Mouse (Mus musculus) lung, adult 18-20 months (tissue): Measurements from ENCODE around the gene Upp2.

ENCODE experiments used
- DNase-seq, 2 experiments: peaks; one replicate each; pipeline ENCODE4 v3.0.0; 2022; ENCODE audit warnings: mixed read lengths in 2 of 2

The Upp2 gene

DNA sequence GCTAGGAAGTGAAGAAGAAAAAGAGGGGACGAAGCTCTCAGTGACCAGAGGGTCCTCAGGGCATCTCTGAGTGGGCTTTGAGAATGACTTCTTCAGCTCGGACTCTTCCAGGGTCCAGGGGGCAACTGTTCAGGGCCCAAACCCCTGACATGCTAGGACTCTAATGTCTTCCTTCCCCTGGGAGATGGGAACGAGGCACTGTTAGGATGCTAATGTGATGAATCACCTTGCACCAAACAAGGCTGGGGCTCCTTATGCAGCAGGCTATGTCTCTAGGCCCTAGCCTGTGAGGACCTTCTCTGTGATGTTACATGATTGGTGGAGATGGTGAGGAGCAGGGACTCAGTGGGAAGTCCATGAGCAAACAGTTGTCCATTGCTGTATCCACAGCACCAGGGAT, 114.3 kb downstream of the Upp2 start:
- DNase-seq, result no peak

GRCm38 (mm10) chr2:58697501-58697900, 130.4 kb downstream of the Upp2 start:
- no peak for DNase-seq

- peak; percentile 74 to 79 for DNase-seq
Measured at GRCm38 (mm10) chr2:58699931-58700330, 132.8 kb downstream of the Upp2 start.

DNA sequence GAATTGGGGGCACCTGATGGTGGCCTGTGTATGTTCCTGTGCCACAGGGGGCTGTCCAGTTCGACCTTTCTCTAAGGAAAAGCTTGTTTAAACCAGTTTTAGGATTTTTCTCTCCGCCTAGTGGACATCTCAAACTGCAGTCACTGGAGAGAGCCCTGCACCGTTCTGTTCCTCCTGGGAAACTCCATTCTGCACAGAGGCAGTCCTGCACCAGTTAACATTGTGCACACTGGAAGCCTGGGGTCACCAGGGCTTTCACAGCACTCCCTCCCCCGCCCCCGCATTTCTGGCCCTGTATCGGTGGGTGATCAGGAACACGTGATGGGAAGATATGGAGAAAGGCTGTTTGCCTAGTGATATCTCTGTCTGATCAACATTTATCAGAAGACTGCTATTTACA, 133.3 kb downstream of the Upp2 start:
- no peak for DNase-seq

DNA sequence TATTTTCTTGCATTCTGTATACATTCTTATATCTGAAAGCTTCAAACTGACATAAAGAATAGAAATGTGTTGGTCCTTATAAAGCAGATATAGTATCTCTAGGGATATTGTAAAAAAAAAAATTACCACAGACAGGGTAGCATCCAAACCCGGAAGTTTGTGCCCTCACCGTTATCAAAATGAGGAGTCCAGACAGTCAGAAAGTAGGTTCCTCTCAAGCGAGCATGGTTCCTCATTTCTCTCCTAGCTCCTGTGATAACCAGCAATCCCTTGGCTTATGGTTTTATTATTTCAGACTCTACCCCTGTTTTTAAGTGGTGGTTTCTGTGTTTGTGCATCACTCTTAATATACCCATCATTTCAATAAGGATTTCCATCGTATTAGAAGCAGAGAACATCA, 134.5 kb downstream of the Upp2 start:
- DNase-seq, result no peak

DNA sequence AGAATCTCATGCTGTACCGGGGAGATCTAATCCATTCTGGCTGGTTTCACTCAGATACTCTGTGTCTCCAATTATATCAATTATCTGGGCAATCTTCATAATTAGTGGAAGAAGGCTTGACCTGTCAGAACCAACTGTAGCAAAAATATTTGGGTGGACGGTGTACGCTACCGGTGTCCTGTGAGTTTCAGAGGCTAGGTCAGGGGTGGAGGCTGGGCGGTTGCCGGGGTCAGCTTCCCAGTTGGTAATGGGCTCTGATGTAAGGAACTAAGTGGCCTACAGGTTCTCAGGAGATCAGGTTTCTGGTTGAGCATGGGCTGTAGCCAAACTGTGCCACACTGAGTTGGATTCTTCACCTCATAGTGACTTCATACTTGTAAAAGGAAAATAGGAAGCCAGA, 136.1 kb downstream of the Upp2 start:
- DNase-seq, result peak in 1 of 2 experiments; percentile 32

GRCm38 (mm10) chr2:58703646-58704045, 136.5 kb downstream of the Upp2 start:
- DNase-seq, result no peak

DNA sequence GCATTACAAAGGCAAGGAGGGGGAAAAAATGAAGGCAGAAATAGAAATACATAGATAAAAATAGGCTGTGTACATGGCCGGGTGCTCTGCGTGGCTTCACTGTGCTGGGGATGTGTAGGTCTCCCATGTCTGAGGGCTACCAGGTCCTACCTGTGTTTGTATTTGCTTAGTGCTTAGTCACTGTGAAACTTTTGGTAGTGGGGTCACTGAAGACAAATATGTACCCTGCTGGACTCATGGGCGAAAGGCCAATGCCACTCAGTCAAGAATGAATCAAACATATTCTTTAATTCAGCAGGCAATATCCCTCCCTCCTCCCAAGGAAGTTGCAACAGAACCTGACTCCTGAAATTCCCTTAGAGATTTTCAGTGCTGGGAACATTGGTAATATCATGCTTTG, 137.5 kb downstream of the Upp2 start:
- peak; percentile 34 to 64 for DNase-seq

- no peak for DNase-seq
Measured at GRCm38 (mm10) chr2:58707676-58708075, 140.6 kb downstream of the Upp2 start.

GRCm38 (mm10) chr2:58710234-58710633, 143.1 kb downstream of the Upp2 start:
- DNase-seq, result no peak

GRCm38 (mm10) chr2:58711049-58711448, 144.0 kb downstream of the Upp2 start:
- DNase-seq, result no peak

GRCm38 (mm10) chr2:58711491-58711890, 144.4 kb downstream of the Upp2 start:
- no peak for DNase-seq

DNA sequence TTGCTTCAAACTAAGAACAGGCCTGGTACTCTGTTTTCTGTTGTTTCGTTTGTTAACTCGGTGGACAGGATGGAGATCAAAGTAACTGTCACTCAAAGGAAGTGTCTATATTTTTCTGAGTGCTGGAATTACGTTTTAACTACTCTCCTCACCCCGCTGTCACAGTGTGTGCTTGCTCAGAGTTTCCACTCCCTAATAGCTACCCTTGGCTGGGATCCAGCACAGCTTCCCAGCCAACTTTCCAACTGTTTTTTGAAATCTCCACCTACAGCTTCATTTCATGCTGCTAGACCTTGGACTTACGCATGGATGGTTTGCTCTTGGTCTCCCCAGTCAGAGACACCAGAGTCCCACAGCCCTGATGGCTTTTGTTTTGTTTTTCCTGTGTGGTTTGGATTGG, 144.8 kb downstream of the Upp2 start:
- DNase-seq, result peak; percentile 66 to 69

DNA sequence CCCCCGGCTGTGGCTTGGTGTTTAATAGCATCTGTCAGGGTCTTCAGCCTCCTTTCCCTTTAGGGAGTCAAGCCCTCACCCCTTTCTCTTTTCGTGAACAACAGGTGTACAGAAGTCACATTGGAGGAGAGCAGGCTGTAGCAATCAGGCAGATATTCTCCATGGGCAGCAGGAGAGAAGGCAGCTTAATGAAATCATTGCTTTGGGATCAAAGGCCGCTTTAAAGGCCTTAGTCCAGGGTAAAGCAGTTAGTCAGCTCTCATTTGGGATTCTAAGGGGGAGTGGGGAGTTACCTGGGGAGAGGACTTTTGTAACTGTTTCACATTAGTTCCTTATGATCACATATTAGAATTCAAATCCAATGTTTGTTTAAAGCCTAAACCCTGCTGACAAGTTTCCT, 150.8 kb downstream of the Upp2 start:
- DNase-seq, result no peak

GRCm38 (mm10) chr2:58737192-58737820, 170.2 kb downstream of the Upp2 start:
- DNase-seq, result no peak

GRCm38 (mm10) chr2:58741213-58741612, 174.1 kb downstream of the Upp2 start:
- DNase-seq, result no peak

GRCm38 (mm10) chr2:58742026-58742425, 174.9 kb downstream of the Upp2 start:
- no peak for DNase-seq

DNA sequence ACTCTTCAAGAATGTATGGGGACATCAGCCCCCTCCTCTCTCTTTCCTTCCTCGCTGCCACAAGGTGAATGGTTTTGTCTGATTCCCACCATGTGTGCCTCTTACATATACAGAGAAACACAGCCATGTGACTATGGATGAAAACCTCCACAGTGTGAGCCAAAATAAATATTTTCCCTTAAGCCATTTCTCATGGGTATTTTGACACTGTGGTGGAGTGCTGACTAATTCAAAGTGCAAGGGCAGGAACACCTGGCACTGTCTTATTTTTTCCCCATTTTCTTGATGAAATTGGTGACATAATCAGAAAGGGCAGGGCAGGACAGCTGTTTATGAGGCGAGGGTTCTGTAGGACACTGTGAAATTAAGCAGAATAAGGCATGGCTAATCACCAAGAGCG, 176.3 kb downstream of the Upp2 start:
- DNase-seq, result peak in 1 of 2 experiments; percentile 26

- DNase-seq, result peak; percentile 11 to 25
Measured at GRCm38 (mm10) chr2:58747483-58748229, 180.6 kb downstream of the Upp2 start.

DNA sequence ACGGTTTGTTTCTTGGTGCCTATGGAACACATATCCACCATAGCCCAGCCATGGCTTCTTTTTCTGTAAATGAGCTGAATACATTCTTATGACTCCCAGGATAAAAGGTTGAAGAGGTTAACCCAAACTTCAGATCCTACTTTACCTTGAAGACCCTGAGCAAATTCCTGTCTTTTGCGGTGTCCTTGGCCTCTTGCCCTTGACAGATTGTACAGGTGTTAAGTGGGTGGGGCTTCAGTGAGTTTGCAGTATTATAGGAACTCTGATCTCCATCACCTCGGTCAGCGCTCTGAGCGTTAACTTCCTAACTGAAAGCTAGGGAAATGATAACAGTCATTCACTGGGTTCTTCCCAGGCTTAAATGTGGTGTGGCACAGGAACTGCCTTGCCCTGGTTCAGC, 181.2 kb downstream of the Upp2 start:
- no peak for DNase-seq

DNA sequence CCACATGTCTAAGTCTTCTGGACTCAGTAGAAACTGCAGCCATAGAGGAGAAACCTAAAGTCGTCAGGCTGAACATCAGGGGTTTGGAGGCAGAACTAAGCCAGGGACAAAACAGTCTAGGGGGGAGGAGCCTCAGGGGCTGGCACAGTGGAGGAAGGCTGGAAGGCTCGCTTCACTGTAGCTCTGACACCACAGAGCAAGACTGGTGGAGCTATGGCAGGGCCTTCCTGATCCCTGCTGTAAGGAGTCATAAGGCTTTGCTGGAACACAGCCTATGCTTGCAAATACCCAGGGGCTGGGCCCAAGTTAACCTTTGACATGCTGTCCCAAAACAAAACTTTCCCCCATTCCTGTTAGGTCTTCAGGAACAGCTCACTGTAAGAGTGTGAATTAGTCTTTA, 185.8 kb downstream of the Upp2 start:
- no peak for DNase-seq

- no peak for DNase-seq
Measured at GRCm38 (mm10) chr2:58754736-58755135, 187.6 kb downstream of the Upp2 start.

DNA sequence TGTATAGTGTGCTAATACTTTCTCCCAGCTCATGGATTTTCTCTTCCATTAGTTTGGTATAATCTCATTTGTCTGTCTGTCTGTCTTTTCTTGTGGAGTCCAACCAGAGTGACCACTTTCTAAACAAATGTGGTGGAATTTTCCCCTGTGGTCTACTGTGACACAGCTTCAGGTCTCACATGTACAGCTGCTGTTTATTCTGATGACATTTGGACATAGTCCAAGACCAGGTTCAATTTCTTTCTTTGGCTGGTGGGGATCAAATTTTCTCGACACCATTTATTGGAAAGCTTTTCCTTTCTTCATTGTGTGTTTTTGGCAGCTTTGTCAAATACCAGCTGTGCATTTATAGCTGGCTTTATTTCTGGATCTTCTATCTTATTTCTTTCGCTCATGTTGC, 191.0 kb downstream of the Upp2 start:
- DNase-seq, result no peak

GRCm38 (mm10) chr2:58759676-58760075, 192.6 kb downstream of the Upp2 start:
- no peak for DNase-seq

DNA sequence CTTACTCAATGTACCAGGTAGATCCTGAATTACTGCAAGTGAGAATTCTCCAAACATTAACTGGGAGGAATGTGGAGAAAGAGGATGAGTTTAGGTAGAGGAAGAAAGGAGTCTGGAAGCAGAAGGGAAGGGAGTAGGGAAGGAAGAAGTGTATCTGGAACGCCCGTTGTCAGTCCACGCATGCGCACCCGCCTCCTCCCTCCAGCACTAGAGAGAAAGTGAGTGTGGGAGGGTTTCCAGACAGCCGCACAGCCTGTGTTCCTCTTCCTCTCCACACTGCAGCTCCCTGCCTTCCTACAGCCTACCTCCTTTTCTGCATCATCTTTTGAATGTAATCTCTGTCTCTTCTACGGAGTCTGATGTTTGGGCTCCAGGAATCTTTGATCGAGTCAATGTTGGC, 198.0 kb downstream of the Upp2 start:
- no peak for DNase-seq
